Mouse (Mus musculus) megakaryocyte, embryonic 14.5 days (primary cell): ENCODE measurements around the gene Serpina3a. TPM values are rescaled to one million over a fixed set of nuclear protein-coding genes. Genes with fewer than 3 reads are reported as not detected.

Experiments used
- H3K27me3 ChIP-seq: replicated peaks from 2 replicates; pipeline ENCODE3; 2012; ENCODE audit warnings: inconsistent platforms
- H3K36me3 ChIP-seq: replicated peaks from 2 replicates; pipeline ENCODE3; 2012; ENCODE audit warnings: low read length, inconsistent platforms, mixed read lengths
- H3K4me1 ChIP-seq: 2 replicates; pipeline ENCODE4 v1.6.1; 2012; ENCODE audit warnings: inconsistent platforms
- H3K4me3 ChIP-seq: replicated peaks from 2 replicates; pipeline ENCODE3; 2012; ENCODE audit warnings: moderate library complexity, mild to moderate bottlenecking, inconsistent platforms
- H3K9me3 ChIP-seq: 2 replicates; pipeline ENCODE4 v1.6.1; 2012; ENCODE audit warnings: inconsistent platforms
- FLI1 ChIP-seq: IDR thresholded peaks from 2 replicates; pipeline ENCODE4 v1.6.1; 2012; ENCODE audit warnings: low read length, inconsistent platforms, mixed read lengths
- GATA1 ChIP-seq: IDR thresholded peaks from 3 replicates; pipeline ENCODE4 v1.6.1; 2012; ENCODE audit warnings: mixed read lengths, low read length, inconsistent platforms, borderline replicate concordance
- polyA plus RNA-seq: library from polyadenylated mRNA; stranded (reverse); fragments of >175 nt; gene quantifications from 2 replicates; pipeline ENCODE4 v1.2.3, GENCODE M21; 2012; ENCODE audit warnings: low replicate concordance; ENCODE audit not compliant: insufficient read depth

Gene Serpina3a
- polyA plus RNA-seq, 1 experiment, result not detected

- Histone ChIP-seq H3K36me3 (no peaks in the 10 kb centered on the region), H3K9me3 (no peaks in the 10 kb centered on the region), H3K4me3 (no peak overlapping the region), H3K4me1 (peaks cover 45% of the 10 kb centered on the region), H3K27me3 (peaks cover 36% of the 10 kb centered on the region)
- TF ChIP-seq GATA1, result no peak
- TF ChIP-seq FLI1, result no peak
These were observed 5.6 kb upstream of the Serpina3a start for GRCm38 (mm10) chr12:104106919-104107318.

- no peak for TF ChIP-seq GATA1
- no peak for TF ChIP-seq FLI1
- Histone ChIP-seq H3K36me3 (no peaks in the 10 kb centered on the region), H3K9me3 (no peaks in the 10 kb centered on the region), H3K4me1 (peaks cover 49% of the 10 kb centered on the region), H3K27me3 (peaks cover 32% of the 10 kb centered on the region), H3K4me3 (no peak overlapping the region)
These were observed 4.0 kb upstream of the Serpina3a start for GRCm38 (mm10) chr12:104108507-104108906.

- peaks cover 62% of the 10 kb centered on the region for H3K4me1 ChIP-seq
- peaks cover 57% of the 10 kb centered on the region for H3K27me3 ChIP-seq
- H3K36me3 ChIP-seq, result no peaks in the 10 kb centered on the region
- TF ChIP-seq FLI1, result no peak
- TF ChIP-seq GATA1, result no peak
- H3K9me3 ChIP-seq, result no peaks in the 10 kb centered on the region
- H3K4me3 ChIP-seq, result no peak overlapping the region
These were observed 2.5 kb downstream of the Serpina3a start for GRCm38 (mm10) chr12:104114921-104115579.

GRCm38 (mm10) chr12:104123097-104123496 is 10.6 kb downstream of the Serpina3a start:
- no peaks in the 10 kb centered on the region for H3K36me3 ChIP-seq
- no peaks in the 10 kb centered on the region for H3K9me3 ChIP-seq
- H3K4me3 ChIP-seq, result no peak overlapping the region
- peaks cover 70% of the 10 kb centered on the region for H3K4me1 ChIP-seq
- no peak for TF ChIP-seq FLI1
- no peak; the same call in 2 of the 3 replicates for TF ChIP-seq GATA1
- H3K27me3 ChIP-seq, result peaks cover 54% of the 10 kb centered on the region

GRCm38 (mm10) chr12:104123996-104124395 is 11.5 kb downstream of the Serpina3a start:
- no peak for TF ChIP-seq FLI1
- H3K9me3 ChIP-seq, result no peaks in the 10 kb centered on the region
- H3K4me1 ChIP-seq, result peaks cover 70% of the 10 kb centered on the region
- no peak overlapping the region for H3K4me3 ChIP-seq
- peaks cover 54% of the 10 kb centered on the region for H3K27me3 ChIP-seq
- H3K36me3 ChIP-seq, result no peaks in the 10 kb centered on the region

GRCm38 (mm10) chr12:104125021-104125560 is 12.6 kb downstream of the Serpina3a start:
- Histone ChIP-seq H3K4me3 (no peak overlapping the region), H3K4me1 (peaks cover 63% of the 10 kb centered on the region), H3K27me3 (peaks cover 47% of the 10 kb centered on the region), H3K36me3 (no peaks in the 10 kb centered on the region), H3K9me3 (no peaks in the 10 kb centered on the region)
- no peak for TF ChIP-seq FLI1
- no peak for TF ChIP-seq GATA1

GRCm38 (mm10) chr12:104127696-104128095 is 15.2 kb downstream of the Serpina3a start, which contains the start of gene Serpina3b:
TSS of gene Serpina3b (plus strand) at chr12:104127996.
- Histone ChIP-seq H3K27me3 (peaks cover 37% of the 10 kb centered on the region), H3K9me3 (no peaks in the 10 kb centered on the region), H3K36me3 (no peaks in the 10 kb centered on the region), H3K4me1 (peaks cover 72% of the 10 kb centered on the region), H3K4me3 (no peak within 1 kb of the TSS)
- TF ChIP-seq GATA1 (no peak), FLI1 (no peak)

GRCm38 (mm10) chr12:104131041-104131440 is 18.5 kb downstream of the Serpina3a start:
- TF ChIP-seq GATA1 (no peak), FLI1 (no peak)
- Histone ChIP-seq H3K9me3 (no peaks in the 10 kb centered on the region), H3K36me3 (no peaks in the 10 kb centered on the region), H3K4me3 (no peak overlapping the region), H3K4me1 (peaks cover 62% of the 10 kb centered on the region), H3K27me3 (peaks cover 27% of the 10 kb centered on the region)

- Histone ChIP-seq H3K4me1 (peaks cover 42% of the 10 kb centered on the region), H3K9me3 (no peaks in the 10 kb centered on the region), H3K27me3 (peaks cover 14% of the 10 kb centered on the region), H3K4me3 (no peak overlapping the region), H3K36me3 (no peaks in the 10 kb centered on the region)
- TF ChIP-seq FLI1 (no peak), GATA1 (no peak)
These were observed 25.7 kb downstream of the Serpina3a start for GRCm38 (mm10) chr12:104138216-104138615.

GRCm38 (mm10) chr12:104140543-104141103 is 28.1 kb downstream of the Serpina3a start:
- no peaks in the 10 kb centered on the region for H3K36me3 ChIP-seq
- H3K4me3 ChIP-seq, result no peak overlapping the region
- H3K27me3 ChIP-seq, result peaks cover 16% of the 10 kb centered on the region
- H3K9me3 ChIP-seq, result no peaks in the 10 kb centered on the region
- no peak for TF ChIP-seq GATA1
- TF ChIP-seq FLI1, result no peak
- peaks cover 37% of the 10 kb centered on the region for H3K4me1 ChIP-seq
